Mouse (Mus musculus): ENCODE results near the gene Olfr538. TPM values are rescaled to one million over a fixed set of nuclear protein-coding genes. Genes with fewer than 3 reads are reported as not detected.
"Not testable (repeated sequence)": the region's sequence is repeated elsewhere in the genome, so short reads cannot be mapped to it uniquely, and the experiment has no call there.

Gene Olfr538
- polyA plus RNA-seq (2012; rRNA removed) (not detected in 2 replicates), polyA plus RNA-seq (2014; fragmentation: Nextera tagmentation; extraction: Ambion mirVana) (not detected in 2 replicates)

DNA sequence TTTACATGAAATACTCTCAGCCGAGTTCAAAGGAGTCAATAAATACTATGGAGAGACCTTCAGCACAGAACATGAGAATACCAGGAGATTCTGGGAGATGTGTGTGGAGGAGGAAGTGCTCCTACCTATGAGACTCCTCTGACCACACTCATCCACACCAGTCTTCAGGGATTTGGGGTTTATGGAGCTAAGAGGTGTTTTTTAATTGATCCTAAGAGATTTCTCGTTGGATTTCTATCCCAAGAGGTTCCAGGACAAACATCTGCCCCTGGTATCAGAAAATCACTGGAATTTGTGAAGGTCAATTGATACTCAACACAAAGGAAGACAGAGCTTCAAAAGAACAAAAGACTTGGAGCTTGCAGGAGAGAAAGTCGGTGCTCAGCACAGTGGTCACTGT, at the start of gene Olfr538:
Gene Olfr538 (plus strand): TSS at position 301 of the 400 bp plus-strand sequence.
- no peaks in the 10 kb centered on the region for H3K36me3 ChIP-seq (ENCODE audit: control insufficient read depth, insufficient read depth, low read length)
- no peak within 1 kb of the TSS for H3K4me3 ChIP-seq (replicated peaks; ENCODE audit: low read length)
- TF ChIP-seq POLR2A (IDR thresholded peaks at IDR 0.05; ENCODE audit: borderline replicate concordance, extremely low read depth, insufficient read depth, insufficient read length) = no peak
- 66% methylated on average over 3 of the region's 3 CpGs for WGBS
- H3K4me2 ChIP-seq (replicated peaks; ENCODE audit: low read depth, low read length, severe bottlenecking) = no peak within 1 kb of the TSS
- no peaks in the 10 kb centered on the region for H3K27me3 ChIP-seq (ENCODE audit: control insufficient read depth, insufficient read depth, low read length)
- ATAC-seq (ENCODE audit: low FRiP score, low read depth) = no peak
- no peak for DNase-seq (ENCODE audit: low spot score)
- no peak within 1 kb of the TSS for H3K9ac ChIP-seq (ENCODE audit: low read depth, low read length, severe bottlenecking)
- no peaks in the 10 kb centered on the region for H3K4me1 ChIP-seq (ENCODE audit: control insufficient read depth, insufficient read depth, low read length)
- H3K9me3 ChIP-seq (ENCODE audit: control insufficient read depth, low read length) = no peaks in the 10 kb centered on the region
- H3K27ac ChIP-seq (replicated peaks; ENCODE audit: low read depth, low read length) = no peak within 1 kb of the TSS

DNA sequence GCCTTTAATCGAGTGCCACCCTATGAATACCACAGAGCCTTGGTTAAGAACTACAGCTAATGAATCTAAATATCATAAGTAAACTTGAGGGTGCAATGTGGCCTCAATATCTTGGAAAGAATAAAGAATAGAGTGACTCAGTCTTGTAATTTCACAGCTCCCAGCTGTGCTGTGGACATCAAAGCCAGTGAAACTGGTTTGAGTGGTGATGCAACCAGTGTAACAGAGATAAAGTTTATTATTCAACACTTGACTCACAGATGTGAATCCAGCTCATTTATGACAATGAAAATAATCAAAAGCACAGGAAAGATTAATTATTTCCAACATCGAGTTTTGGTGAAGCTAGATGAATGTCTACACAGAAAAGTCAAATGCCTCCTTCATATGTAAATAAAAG, 27.9 kb upstream of the Olfr538 start:
- ATAC-seq (ENCODE audit: low FRiP score, low read depth) = no peak
- WGBS = 75% methylated on average over 2 of the region's 2 CpGs
- TF ChIP-seq POLR2A (IDR thresholded peaks at IDR 0.05; ENCODE audit: borderline replicate concordance, extremely low read depth, insufficient read depth, insufficient read length) = no peak

DNA sequence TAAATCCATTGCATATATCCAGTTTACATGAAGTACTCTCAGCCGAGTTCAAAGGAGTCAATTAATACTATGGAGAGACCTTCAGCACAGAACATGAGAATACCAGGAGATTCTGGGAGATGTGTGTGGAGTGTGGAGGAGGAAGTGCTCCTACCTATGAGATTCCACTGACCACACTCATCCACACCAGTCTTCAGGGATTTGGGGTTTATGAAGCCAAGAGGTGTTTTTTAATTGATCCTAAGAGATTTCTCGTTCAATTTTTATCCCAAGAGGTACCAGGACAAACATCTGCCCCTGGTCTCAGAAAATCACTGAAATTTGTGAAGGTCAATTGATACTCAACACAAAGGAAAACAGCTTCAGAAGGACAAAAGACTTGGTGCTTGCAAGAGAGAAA, 33.3 kb downstream of the Olfr538 start, which contains the start of gene Olfr46:
Gene Olfr46 (plus strand): TSS at position 301 of the 400 bp plus-strand sequence.
- H3K27me3 ChIP-seq (ENCODE audit: control insufficient read depth, insufficient read depth, low read length); H3K9me3 ChIP-seq (ENCODE audit: control insufficient read depth, low read length); H3K4me2 ChIP-seq (replicated peaks; ENCODE audit: low read depth, low read length, severe bottlenecking); H3K4me1 ChIP-seq (ENCODE audit: control insufficient read depth, insufficient read depth, low read length); H3K9ac ChIP-seq (ENCODE audit: low read depth, low read length, severe bottlenecking); H3K36me3 ChIP-seq (ENCODE audit: control insufficient read depth, insufficient read depth, low read length); DNase-seq (ENCODE audit: low spot score); H3K27ac ChIP-seq (replicated peaks; ENCODE audit: low read depth, low read length); ATAC-seq (ENCODE audit: low FRiP score, low read depth); H3K4me3 ChIP-seq (replicated peaks; ENCODE audit: low read length): not testable (repeated sequence)
- 79% methylated on average over 2 of the region's 2 CpGs for whole genome bisulfite sequencing

More for the DNA sequence above, 27.9 kb upstream of the Olfr538 start:
- no peak overlapping the region for H3K27ac ChIP-seq (replicated peaks; ENCODE audit: low read depth, low read length)
- no peaks in the 10 kb centered on the region for H3K36me3 ChIP-seq (ENCODE audit: control insufficient read depth, insufficient read depth, low read length)
- no peak overlapping the region for H3K9ac ChIP-seq (ENCODE audit: low read depth, low read length, severe bottlenecking)
- no peak overlapping the region for H3K4me2 ChIP-seq (replicated peaks; ENCODE audit: low read depth, low read length, severe bottlenecking)
- no peak for DNase-seq (ENCODE audit: low spot score)
- no peaks in the 10 kb centered on the region for H3K27me3 ChIP-seq (ENCODE audit: control insufficient read depth, insufficient read depth, low read length)
- no peaks in the 10 kb centered on the region for H3K4me1 ChIP-seq (ENCODE audit: control insufficient read depth, insufficient read depth, low read length)
- H3K9me3 ChIP-seq (ENCODE audit: control insufficient read depth, low read length) = no peaks in the 10 kb centered on the region
- H3K4me3 ChIP-seq (replicated peaks; ENCODE audit: low read length) = no peak overlapping the region

Other genes with a start within 250 kb of the Olfr538 start
- not detected in 2 replicates for gene Olfr525, start 247.0 kb upstream of the Olfr538 start, polyA plus RNA-seq (2012; rRNA removed)
- gene Olfr525, start 247.0 kb upstream of the Olfr538 start, polyA plus RNA-seq (2014; fragmentation: Nextera tagmentation; extraction: Ambion mirVana) = not detected in 2 replicates
- not detected in 2 replicates for gene Olfr527, start 233.9 kb upstream of the Olfr538 start, polyA plus RNA-seq (2012; rRNA removed)
- not detected in 2 replicates for gene Olfr527, start 233.9 kb upstream of the Olfr538 start, polyA plus RNA-seq (2014; fragmentation: Nextera tagmentation; extraction: Ambion mirVana)
- gene Olfr60, start 206.2 kb upstream of the Olfr538 start, polyA plus RNA-seq (2012; rRNA removed) = not detected in 2 replicates
- gene Olfr60, start 206.2 kb upstream of the Olfr538 start, polyA plus RNA-seq (2014; fragmentation: Nextera tagmentation; extraction: Ambion mirVana) = not detected in 2 replicates
- not detected in 2 replicates for gene Olfr530, start 191.6 kb upstream of the Olfr538 start, polyA plus RNA-seq (2012; rRNA removed)
- gene Olfr530, start 191.6 kb upstream of the Olfr538 start, polyA plus RNA-seq (2014; fragmentation: Nextera tagmentation; extraction: Ambion mirVana) = not detected in 2 replicates
- gene Olfr531, start 165.0 kb upstream of the Olfr538 start, polyA plus RNA-seq (2012; rRNA removed) = not detected in 2 replicates
- gene Olfr531, start 165.0 kb upstream of the Olfr538 start, polyA plus RNA-seq (2014; fragmentation: Nextera tagmentation; extraction: Ambion mirVana) = not detected in 2 replicates
- not detected in 2 replicates for gene Olfr532, start 146.2 kb upstream of the Olfr538 start, polyA plus RNA-seq (2012; rRNA removed)
- gene Olfr532, start 146.2 kb upstream of the Olfr538 start, polyA plus RNA-seq (2014; fragmentation: Nextera tagmentation; extraction: Ambion mirVana) = not detected in 2 replicates
- not detected in 2 replicates for gene Olfr533, start 104.5 kb upstream of the Olfr538 start, polyA plus RNA-seq (2012; rRNA removed)
- not detected in 2 replicates for gene Olfr533, start 104.5 kb upstream of the Olfr538 start, polyA plus RNA-seq (2014; fragmentation: Nextera tagmentation; extraction: Ambion mirVana)
- gene Olfr535, start 83.7 kb upstream of the Olfr538 start, polyA plus RNA-seq (2012; rRNA removed) = not detected in 2 replicates
- not detected in 2 replicates for gene Olfr535, start 83.7 kb upstream of the Olfr538 start, polyA plus RNA-seq (2014; fragmentation: Nextera tagmentation; extraction: Ambion mirVana)
- gene Olfr536, start 60.5 kb upstream of the Olfr538 start, polyA plus RNA-seq (2012; rRNA removed) = not detected in 2 replicates
- not detected in 2 replicates for gene Olfr536, start 60.5 kb upstream of the Olfr538 start, polyA plus RNA-seq (2014; fragmentation: Nextera tagmentation; extraction: Ambion mirVana)
- not detected in 2 replicates for gene Olfr46, start 33.4 kb downstream of the Olfr538 start, polyA plus RNA-seq (2012; rRNA removed)
- not detected in 2 replicates for gene Olfr46, start 33.4 kb downstream of the Olfr538 start, polyA plus RNA-seq (2014; fragmentation: Nextera tagmentation; extraction: Ambion mirVana)
- gene Olfr61, start 61.1 kb downstream of the Olfr538 start, polyA plus RNA-seq (2012; rRNA removed) = not detected in 2 replicates
- gene Olfr61, start 61.1 kb downstream of the Olfr538 start, polyA plus RNA-seq (2014; fragmentation: Nextera tagmentation; extraction: Ambion mirVana) = not detected in 2 replicates
- gene Olfr53, start 78.6 kb downstream of the Olfr538 start, polyA plus RNA-seq (2012; rRNA removed) = not detected in 2 replicates
- not detected in 2 replicates for gene Olfr53, start 78.6 kb downstream of the Olfr538 start, polyA plus RNA-seq (2014; fragmentation: Nextera tagmentation; extraction: Ambion mirVana)
- 0.19 and 0.20 TPM in 2 replicates for gene Olfr539, start 92.0 kb downstream of the Olfr538 start, polyA plus RNA-seq (2012; rRNA removed)
- gene Olfr539, start 92.0 kb downstream of the Olfr538 start, polyA plus RNA-seq (2014; fragmentation: Nextera tagmentation; extraction: Ambion mirVana) = 0.03 TPM in 1 of 2 replicates, not detected in the other
- gene Olfr45, start 114.1 kb downstream of the Olfr538 start, polyA plus RNA-seq (2012; rRNA removed) = 0.04 and 0.06 TPM in 2 replicates
- not detected in 2 replicates for gene Olfr45, start 114.1 kb downstream of the Olfr538 start, polyA plus RNA-seq (2014; fragmentation: Nextera tagmentation; extraction: Ambion mirVana)
- gene Olfr541, start 129.4 kb downstream of the Olfr538 start, polyA plus RNA-seq (2012; rRNA removed) = not detected in 2 replicates
- not detected in 2 replicates for gene Olfr541, start 129.4 kb downstream of the Olfr538 start, polyA plus RNA-seq (2014; fragmentation: Nextera tagmentation; extraction: Ambion mirVana)
- gene Cyp2e1, start 195.9 kb downstream of the Olfr538 start, polyA plus RNA-seq (2012; rRNA removed) = 0.05 and 0.12 TPM in 2 replicates
- not detected in 2 replicates for gene Cyp2e1, start 195.9 kb downstream of the Olfr538 start, polyA plus RNA-seq (2014; fragmentation: Nextera tagmentation; extraction: Ambion mirVana)
- gene Syce1, start 220.0 kb downstream of the Olfr538 start, polyA plus RNA-seq (2012; rRNA removed) = 0.39 and 0.55 TPM in 2 replicates
- gene Syce1, start 220.0 kb downstream of the Olfr538 start, polyA plus RNA-seq (2014; fragmentation: Nextera tagmentation; extraction: Ambion mirVana) = 0.54 and 0.66 TPM in 2 replicates

All from limb, embryonic 14.5 days (tissue).